ENCODE assay signal across 8 mouse cellular contexts in genomic region chr6:142659038-142659437, GRCm38 (mm10).
DNase-seq lines count a peak whose midpoint lies in the region.

No protein-coding gene starts in this region.

- DNase-seq in heart, adult 11 months: peak; percentile 71
- DNase-seq in heart, adult 9 months (ENCODE audit: low spot score in 2 of 2): no peak
- DNase-seq in spleen, postnatal 10 days (ENCODE audit: low spot score in 2 of 2): peak; percentile 12 to 54
- DNase-seq in spleen, adult 12 weeks (ENCODE audit: low spot score): no peak
- peak; percentile 16 for DNase-seq in kidney, postnatal 14 days
- DNase-seq in testis, postnatal 14 days (ENCODE audit: low spot score): no peak
- DNase-seq in urinary bladder, postnatal 36 days (ENCODE audit: low spot score in 2 of 2): no peak
- no peak for DNase-seq in ovary, postnatal 14 days (ENCODE audit: low spot score)

Comparison
In these comparisons a context has a peak if more than half of its experiments do, and no peak if none do; other contexts are left out.
1. DNase-seq: peak in heart, adult 11 months (single experiment), spleen, postnatal 10 days (2 of 2) and kidney, postnatal 14 days (single experiment); none in heart, adult 9 months (0 of 2), spleen, adult 12 weeks (single experiment), testis, postnatal 14 days (single experiment), urinary bladder, postnatal 36 days (0 of 2) and ovary, postnatal 14 days (single experiment).